Comparison of ENCODE assay signal across 12 mouse cellular contexts in genomic region chr3:115949921-115950877, GRCm38 (mm10). TPM values are rescaled to one million over a fixed set of nuclear protein-coding genes. Genes with fewer than 3 reads are reported as not detected.
DNase-seq lines count a peak whose midpoint lies in the region; ATAC-seq and TF ChIP-seq lines count a peak whose summit lies in the region.
"Had no signal": no experiment of that assay in that cellular context is flagged by ENCODE, and none has a peak within 500 bp of the region (broad histone marks: within the 10 kb centered on the region; RNA-seq: fewer than 3 reads in every experiment).

No protein-coding gene starts in this region.

- no peaks in the 10 kb centered on the region for H3K79me2 ChIP-seq in heart, adult 2 months (replicated peaks; ENCODE audit: control insufficient read depth, insufficient read depth, low read length)

- H3K9me3 ChIP-seq in neural tube, embryonic 13.5 days = no peaks in the 10 kb centered on the region
- no peaks in the 10 kb centered on the region for H3K9me3 ChIP-seq in neural tube, embryonic 15.5 days (replicated peaks)
- H3K9me3 ChIP-seq: heart, embryonic 15.5 days; lung, embryonic 15.5 days had no signal

- no peak for TF ChIP-seq POLR2A in heart, adult 2 months (IDR thresholded peaks at IDR 0.05; ENCODE audit: insufficient read depth, low read depth, low read length)

- no peak overlapping the region for H3K9ac ChIP-seq in heart, adult 2 months (ENCODE audit: low read depth, low read length)
- H3K9ac ChIP-seq in neural tube, embryonic 13.5 days = no peak overlapping the region
- H3K9ac ChIP-seq in neural tube, embryonic 15.5 days (replicated peaks) = no peak overlapping the region
- H3K9ac ChIP-seq: heart, embryonic 15.5 days; lung, embryonic 15.5 days had no signal

- no peak for TF ChIP-seq EP300 in heart, adult 2 months (IDR thresholded peaks at IDR 0.05; ENCODE audit: insufficient read depth, low read depth, low read length)

- intact Hi-C loops in heart, adult 2 months (cut with DNase I) = no loop called here

- TF ChIP-seq CTCF in heart, adult 2 months (IDR thresholded peaks at IDR 0.05) = no peak

- ATAC-seq in neural tube, embryonic 13.5 days (ENCODE audit: low read depth) = peak; percentile 19; the same call in 1 of the 2 replicates
- no peak for ATAC-seq in neural tube, embryonic 15.5 days (ENCODE audit: low FRiP score)

- no peak overlapping the region for H3K4me3 ChIP-seq in heart, adult 2 months
- H3K4me3 ChIP-seq in neural tube, embryonic 13.5 days = no peak overlapping the region
- no peak overlapping the region for H3K4me3 ChIP-seq in neural tube, embryonic 15.5 days (replicated peaks)
- H3K4me3 ChIP-seq: heart, embryonic 15.5 days; lung, embryonic 15.5 days had no signal

- 65% methylated on average over 6 of the region's 6 CpGs for WGBS in heart, adult 2 months
- WGBS in neural tube, embryonic 13.5 days = 70% methylated on average over 6 of the region's 6 CpGs
- 64% methylated on average over 6 of the region's 6 CpGs for WGBS in neural tube, embryonic 15.5 days

- peaks cover 6% of the 10 kb centered on the region for H3K4me1 ChIP-seq in heart, adult 2 months (ENCODE audit: control insufficient read depth, insufficient read depth, low read length)
- peaks cover 16% of the 10 kb centered on the region; the same call in 1 of the 2 replicates for H3K4me1 ChIP-seq in neural tube, embryonic 13.5 days (replicated peaks)
- H3K4me1 ChIP-seq in neural tube, embryonic 15.5 days = peaks cover 6% of the 10 kb centered on the region; the same call in 1 of the 2 replicates
- H3K4me1 ChIP-seq: lung, embryonic 15.5 days had no signal

- peak overlapping the region; percentile 36 for H3K27ac ChIP-seq in heart, adult 2 months
- peak overlapping the region; percentile 59 for H3K27ac ChIP-seq in neural tube, embryonic 13.5 days (replicated peaks)
- H3K27ac ChIP-seq in neural tube, embryonic 15.5 days (replicated peaks) = no peak overlapping the region
- H3K27ac ChIP-seq: heart, embryonic 15.5 days; lung, embryonic 15.5 days had no signal

- H3K4me2 ChIP-seq in neural tube, embryonic 13.5 days = no peak overlapping the region
- H3K4me2 ChIP-seq in neural tube, embryonic 15.5 days = no peak overlapping the region
- H3K4me2 ChIP-seq: heart, embryonic 15.5 days; lung, embryonic 15.5 days had no signal

- DNase-seq in heart, adult 2 months = no peak
- no peak for DNase-seq in heart, adult 11 months
- peak; percentile 76 for DNase-seq in brain, adult 2 months (ENCODE audit: low read depth, low spot score)
- peak; percentile 48 for DNase-seq in telencephalon, adult 2 months (ENCODE audit: low read depth, low spot score)
- no peak for DNase-seq in lung, postnatal 10 days
- DNase-seq: cerebellum, postnatal 36 days; right cerebral cortex, postnatal 4 days; thymus, adult 18-20 months had no signal

- H3K27me3 ChIP-seq in heart, adult 2 months (ENCODE audit: control insufficient read depth, insufficient read depth, low read length) = no peaks in the 10 kb centered on the region
- H3K27me3 ChIP-seq in neural tube, embryonic 13.5 days = no peaks in the 10 kb centered on the region
- no peaks in the 10 kb centered on the region for H3K27me3 ChIP-seq in neural tube, embryonic 15.5 days (replicated peaks)
- H3K27me3 ChIP-seq: heart, embryonic 15.5 days; lung, embryonic 15.5 days had no signal

- peaks cover 7% of the 10 kb centered on the region for H3K36me3 ChIP-seq in heart, adult 2 months (ENCODE audit: control insufficient read depth, insufficient read depth, low read length)
- H3K36me3 ChIP-seq in neural tube, embryonic 13.5 days = peaks cover 37% of the 10 kb centered on the region
- peaks cover 19% of the 10 kb centered on the region for H3K36me3 ChIP-seq in neural tube, embryonic 15.5 days

RNA-seq across cellular contexts. Expression of gene Slc30a7, which starts 57.0 kb away (rescaled TPM):
- total RNA-seq in heart, adult 2 months (2021) = 10 to 100 TPM in 1 of 2 experiments, 1 to 10 TPM in 1; 10.0 to 13.6 TPM
- 5.4 and 12.6 TPM in 2 replicates for polyA plus RNA-seq in heart, adult 2 months (2012; rRNA removed)
- polyA plus RNA-seq in neural tube, embryonic 13.5 days (2015; fragmentation: Nextera tagmentation; extraction: Ambion mirVana) = 15.0 and 18.9 TPM in 2 replicates
- 14.6 and 18.7 TPM in 2 replicates for polyA plus RNA-seq in neural tube, embryonic 15.5 days (2015; fragmentation: Nextera tagmentation; extraction: Ambion mirVana)

RNA-seq across cellular contexts. Expression of gene Extl2, which starts 57.1 kb away (rescaled TPM):
- total RNA-seq in heart, adult 2 months (2021) = 10 to 100 TPM; 11.6 to 14.1 TPM
- polyA plus RNA-seq in heart, adult 2 months (2012; rRNA removed) = 9.2 and 15.9 TPM in 2 replicates
- 33.0 and 36.1 TPM in 2 replicates for polyA plus RNA-seq in neural tube, embryonic 13.5 days (2015; fragmentation: Nextera tagmentation; extraction: Ambion mirVana)
- 39.8 and 41.6 TPM in 2 replicates for polyA plus RNA-seq in neural tube, embryonic 15.5 days (2015; fragmentation: Nextera tagmentation; extraction: Ambion mirVana)

Comparison
In these comparisons a context has a peak if more than half of its experiments do, and no peak if none do; other contexts are left out.
1. DNase-seq: peak in brain, adult 2 months (single experiment) and telencephalon, adult 2 months (single experiment); none in heart, adult 2 months (0 of 2), heart, adult 11 months (single experiment) and lung, postnatal 10 days (single experiment).